Mouse (Mus musculus): ENCODE results near the gene Dusp8.

- no peak for TF ChIP-seq CTCF (IDR thresholded peaks at IDR 0.05; ENCODE audit: extremely low read depth, insufficient read length, insufficient replicate concordance, low read depth, low read length)
- TF ChIP-seq POLR2A (IDR thresholded peaks at IDR 0.05; ENCODE audit: low read depth, low read length): no peak
These were observed 65.6 kb downstream of the Dusp8 start for GRCm38 (mm10) chr7:142030073-142030472.

Measured in small intestine, adult 2 months (tissue).